Mouse (Mus musculus): ENCODE results near the gene Pdx1.

Gene Pdx1

GRCm38 (mm10) chr5:147277547-147277925 lies 7.8 kb downstream of the Pdx1 start:
- no peak for DNase-seq (ENCODE audit: low read depth, low spot score)

- peak; percentile 11 for DNase-seq (ENCODE audit: low read depth, low spot score)
Measured at GRCm38 (mm10) chr5:147284365-147284764, 14.6 kb downstream of the Pdx1 start.

- no peak for DNase-seq (ENCODE audit: low read depth, low spot score)
Measured at GRCm38 (mm10) chr5:147291764-147292505, 22.2 kb downstream of the Pdx1 start.

- DNase-seq (ENCODE audit: low read depth, low spot score), result no peak
Measured at GRCm38 (mm10) chr5:147292506-147293120, 22.9 kb downstream of the Pdx1 start.

- DNase-seq (ENCODE audit: low read depth, low spot score), result peak; percentile 80
Measured at GRCm38 (mm10) chr5:147293127-147293910, 23.6 kb downstream of the Pdx1 start.

GRCm38 (mm10) chr5:147294121-147294520 lies 24.4 kb downstream of the Pdx1 start:
- DNase-seq (ENCODE audit: low read depth, low spot score), result peak; percentile 43

- DNase-seq (ENCODE audit: low read depth, low spot score), result no peak
Measured at GRCm38 (mm10) chr5:147297249-147297648, 27.5 kb downstream of the Pdx1 start.

GRCm38 (mm10) chr5:147299255-147300000 lies 29.7 kb downstream of the Pdx1 start:
- DNase-seq (ENCODE audit: low read depth, low spot score), result peak; percentile 65

- no peak for DNase-seq (ENCODE audit: low read depth, low spot score)
Measured at GRCm38 (mm10) chr5:147300001-147300363, 30.2 kb downstream of the Pdx1 start.

GRCm38 (mm10) chr5:147300917-147301780 lies 31.4 kb downstream of the Pdx1 start:
- DNase-seq (ENCODE audit: low read depth, low spot score), result no peak

- DNase-seq (ENCODE audit: low read depth, low spot score), result no peak
Measured at GRCm38 (mm10) chr5:147301781-147302070, 32.0 kb downstream of the Pdx1 start.

GRCm38 (mm10) chr5:147302141-147302540 lies 32.4 kb downstream of the Pdx1 start:
- no peak for DNase-seq (ENCODE audit: low read depth, low spot score)

GRCm38 (mm10) chr5:147302746-147303400 lies 33.1 kb downstream of the Pdx1 start:
- no peak for DNase-seq (ENCODE audit: low read depth, low spot score)

- no peak for DNase-seq (ENCODE audit: low read depth, low spot score)
Measured at GRCm38 (mm10) chr5:147304276-147305155, 34.8 kb downstream of the Pdx1 start.

GRCm38 (mm10) chr5:147305166-147305565 lies 35.4 kb downstream of the Pdx1 start:
- DNase-seq (ENCODE audit: low read depth, low spot score), result no peak

GRCm38 (mm10) chr5:147305856-147306637 lies 36.3 kb downstream of the Pdx1 start:
- DNase-seq (ENCODE audit: low read depth, low spot score), result no peak

- no peak for DNase-seq (ENCODE audit: low read depth, low spot score)
Measured at GRCm38 (mm10) chr5:147306638-147307397, 37.1 kb downstream of the Pdx1 start, which contains the start of gene Cdx2. Gene Cdx2, minus strand, starts transcription at chr5:147307270.

GRCm38 (mm10) chr5:147307398-147307785 lies 37.6 kb downstream of the Pdx1 start:
- no peak for DNase-seq (ENCODE audit: low read depth, low spot score)

All from CD4-positive, CD25-positive, alpha-beta regulatory T cell, adult 2 months (primary cell).